Mouse (Mus musculus) liver, adult 10 weeks (tissue): ENCODE data around the gene Muc2. TPM values are rescaled to one million over a fixed set of nuclear protein-coding genes. Genes with fewer than 3 reads are reported as not detected.

Experiments
- polyA plus RNA-seq: library from polyadenylated mRNA; stranded (reverse); fragments of 350-450 nt; fragmentation: Illumina TruSeq; extraction: RNeasy Lipid Tissue Mini Kit (QIAGEN cat#74804); gene quantifications from one replicate; pipeline ENCODE4 v1.2.3, GENCODE M21; 2014; ENCODE audit warnings: low read depth, low replicate concordance

Gene Muc2
- polyA plus RNA-seq = not detected

DNA sequence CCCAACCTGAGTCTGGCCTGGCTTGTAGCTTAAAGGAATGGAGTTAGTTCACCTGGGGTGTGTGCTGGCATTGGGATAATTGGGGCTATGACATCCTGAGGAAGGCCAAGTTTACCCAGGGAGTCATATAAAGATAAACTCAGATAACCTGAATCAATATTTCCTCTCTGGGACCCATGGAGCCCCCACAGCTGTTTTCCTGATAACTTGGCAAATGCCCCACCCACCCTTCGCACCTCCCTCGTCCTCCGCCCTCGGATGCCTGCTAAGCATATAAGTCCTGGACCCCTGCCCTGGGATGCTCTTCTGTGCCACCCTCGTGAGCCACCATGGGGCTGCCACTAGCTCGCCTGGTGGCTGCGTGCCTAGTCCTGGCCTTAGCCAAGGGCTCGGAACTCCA, at the start of gene Muc2:
Muc2 (plus strand) TSS at position 301 of the 400 bp plus-strand sequence.

DNA sequence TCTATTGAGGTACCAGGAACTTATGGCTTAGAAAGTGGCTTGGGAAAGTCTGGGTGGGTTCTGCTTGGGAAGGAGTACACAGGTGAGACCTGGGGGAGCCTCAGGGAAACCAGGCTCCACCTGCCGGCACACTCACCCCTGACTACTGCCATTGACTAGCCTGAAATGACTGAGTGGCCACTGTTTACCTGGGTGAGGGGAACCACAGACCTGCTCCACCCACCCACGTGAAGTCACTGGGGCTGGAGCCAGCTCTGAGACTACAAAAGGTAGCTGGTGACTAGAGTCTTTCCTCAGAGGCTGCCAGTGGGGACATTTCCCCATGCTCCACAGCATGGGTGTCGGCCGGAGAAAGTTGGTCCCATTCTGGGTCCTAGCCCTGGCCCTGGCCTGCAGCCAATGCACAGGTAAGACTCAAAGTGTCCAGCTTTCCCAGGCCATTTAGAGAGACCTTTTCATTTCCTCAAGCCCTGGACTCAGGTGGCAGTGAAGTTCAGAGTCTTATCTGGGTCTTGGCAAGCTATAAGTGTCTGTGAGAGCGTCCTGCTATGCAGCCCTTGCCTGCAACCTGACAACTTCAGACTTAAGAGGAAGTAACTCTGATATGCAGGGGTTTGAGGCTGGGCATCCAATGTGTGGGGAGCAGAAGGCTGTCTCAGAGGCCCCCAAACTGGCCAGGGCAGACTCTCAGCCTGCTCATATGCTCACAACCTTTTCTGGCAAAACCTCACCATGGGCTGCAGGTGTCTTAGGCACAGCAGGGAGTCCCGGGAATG, 98.7 kb downstream of the Muc2 start, which contains the start of gene Muc5ac:
Muc5ac (plus strand) TSS at position 296 of the 776 bp plus-strand sequence.

Other genes starting within 250 kb of the Muc2 start
- 0.11 TPM for gene Pidd1, start 246.3 kb upstream of the Muc2 start, polyA plus RNA-seq
- 11.4 TPM for gene Rplp2, start 243.0 kb upstream of the Muc2 start, polyA plus RNA-seq
- 6.6 TPM for gene Pnpla2, start 235.1 kb upstream of the Muc2 start, polyA plus RNA-seq
- not detected for gene Cracr2b, start 229.2 kb upstream of the Muc2 start, polyA plus RNA-seq
- 10.0 TPM for gene Cd151, start 222.9 kb upstream of the Muc2 start, polyA plus RNA-seq
- gene Polr2l, start 215.2 kb upstream of the Muc2 start, polyA plus RNA-seq = 2.3 TPM
- gene Tspan4, start 215.1 kb upstream of the Muc2 start, polyA plus RNA-seq = 5.4 TPM
- gene Chid1, start 150.5 kb upstream of the Muc2 start, polyA plus RNA-seq = 8.9 TPM
- 40.8 TPM for gene Ap2a2, start 128.2 kb upstream of the Muc2 start, polyA plus RNA-seq
- gene Muc6, start 35.0 kb upstream of the Muc2 start, polyA plus RNA-seq = not detected
- gene Muc5ac, start 98.6 kb downstream of the Muc2 start, polyA plus RNA-seq = not detected
- gene Muc5b, start 148.7 kb downstream of the Muc2 start, polyA plus RNA-seq = not detected
- gene Tollip, start 228.2 kb downstream of the Muc2 start, polyA plus RNA-seq = 27.7 TPM